In the genomic region with DNA sequence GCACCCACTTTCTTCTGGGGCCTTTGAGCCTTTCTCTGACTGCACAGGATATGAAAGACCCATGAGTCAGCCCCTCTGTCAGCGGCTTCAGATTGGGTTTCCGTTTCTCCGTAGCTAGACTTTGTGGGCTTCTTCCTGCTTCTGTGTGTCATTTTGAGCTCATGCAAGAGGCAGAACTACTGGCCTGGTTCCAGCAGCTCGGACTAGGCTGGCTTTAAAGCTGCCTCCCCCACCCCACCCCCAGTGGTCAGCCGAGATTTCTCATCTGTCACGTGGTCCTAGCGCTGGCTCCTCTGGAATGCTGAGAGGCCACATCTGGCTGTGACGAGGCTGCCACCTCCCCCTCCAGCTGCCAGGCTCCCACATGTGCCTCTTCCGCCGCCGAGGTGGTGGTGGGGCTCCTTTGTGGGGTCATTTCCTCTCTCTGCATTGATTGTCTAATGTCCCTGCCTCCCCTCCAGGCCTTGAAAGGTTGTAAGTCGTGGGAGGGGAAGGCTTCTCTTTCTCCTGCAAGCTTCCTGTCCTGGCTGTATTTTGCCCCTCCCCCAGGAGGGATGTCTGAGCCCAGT, we compare ENCODE assay signal across 7 mouse cellular contexts. TPM values are rescaled to one million over a fixed set of nuclear protein-coding genes. Genes with fewer than 3 reads are reported as not detected.
DNase-seq lines count a peak whose midpoint lies in the region; ATAC-seq lines count a peak whose summit lies in the region.

No protein-coding gene starts in this region.

- WGBS in limb, embryonic 12.5 days, result under 1% methylated on average over 12 of the region's 12 CpGs
- WGBS in midbrain, embryonic 13.5 days, result 1% methylated on average over 12 of the region's 12 CpGs

- no peaks in the 10 kb centered on the region for H3K27me3 ChIP-seq in limb, embryonic 12.5 days
- 0 out of 2 replicates have a peak, but pooled peaks cover 3% of the 10 kb centered on the region for H3K27me3 ChIP-seq in midbrain, embryonic 13.5 days

- H3K27ac ChIP-seq in limb, embryonic 12.5 days, result peak overlapping the region; percentile 95
- peak overlapping the region; percentile 86 for H3K27ac ChIP-seq in midbrain, embryonic 13.5 days

- H3K9me3 ChIP-seq in limb, embryonic 12.5 days, result no peaks in the 10 kb centered on the region
- no peaks in the 10 kb centered on the region for H3K9me3 ChIP-seq in midbrain, embryonic 13.5 days

- H3K36me3 ChIP-seq in limb, embryonic 12.5 days, result no peaks in the 10 kb centered on the region
- no peaks in the 10 kb centered on the region for H3K36me3 ChIP-seq in midbrain, embryonic 13.5 days

- no peak overlapping the region; the same call in 1 of the 2 replicates for H3K9ac ChIP-seq in limb, embryonic 12.5 days (replicated peaks)
- H3K9ac ChIP-seq in midbrain, embryonic 13.5 days (replicated peaks), result peak overlapping the region; percentile 37

- peak overlapping the region; percentile 18 for H3K4me3 ChIP-seq in limb, embryonic 12.5 days (replicated peaks)
- H3K4me3 ChIP-seq in midbrain, embryonic 13.5 days (replicated peaks), result peak overlapping the region; percentile 11; the same call in 1 of the 2 replicates

- peaks cover 85% of the 10 kb centered on the region for H3K4me1 ChIP-seq in limb, embryonic 12.5 days (replicated peaks)
- H3K4me1 ChIP-seq in midbrain, embryonic 13.5 days (replicated peaks), result peaks cover 66% of the 10 kb centered on the region

- peak; percentile 74 for DNase-seq in T-cell, adult 2 months (ENCODE audit: low spot score)
- peak; percentile 93 for DNase-seq in embryo, embryonic 10 days (ENCODE audit: low spot score)
- peak; percentile 92 for DNase-seq in gastrocnemius, postnatal 14 days
- DNase-seq in hindlimb bud, embryonic 11.5 days (ENCODE audit: extremely low spot score, low read depth, low spot score), result peak; percentile 81
- DNase-seq in spleen, adult 18-20 months, result peak; percentile 46 to 49

- peak overlapping the region; percentile 53 for H3K4me2 ChIP-seq in limb, embryonic 12.5 days
- peak overlapping the region; percentile 48 for H3K4me2 ChIP-seq in midbrain, embryonic 13.5 days (replicated peaks)

- ATAC-seq in limb, embryonic 12.5 days (ENCODE audit: insufficient number of reproducible peaks, insufficient read depth, low FRiP score, low TSS enrichment, low read depth), result peak; percentile 72
- ATAC-seq in midbrain, embryonic 13.5 days, result peak; percentile 29

- intact Hi-C loops in gastrocnemius, postnatal 14 days (cut with DNase I; ENCODE audit: low total_unique reads), result no loop called here

RNA-seq across cellular contexts. Expression of a gene that starts 4.0 kb away (rescaled TPM):
- total RNA-seq in gastrocnemius, postnatal 14 days (2021), result not detected
- polyA plus RNA-seq in limb, embryonic 12.5 days (2016; fragmentation: Nextera tagmentation; extraction: Ambion mirVana), result not detected in 2 replicates
- not detected in 2 replicates for polyA plus RNA-seq in midbrain, embryonic 13.5 days (2015; fragmentation: Nextera tagmentation; extraction: Ambion mirVana)

RNA-seq across cellular contexts. Expression of a gene that starts 23.6 kb away (rescaled TPM):
- total RNA-seq in gastrocnemius, postnatal 14 days (2021), result 10 to 100 TPM; 45.0 to 47.7 TPM
- 24.3 and 25.3 TPM in 2 replicates for polyA plus RNA-seq in limb, embryonic 12.5 days (2016; fragmentation: Nextera tagmentation; extraction: Ambion mirVana)
- 18.0 and 20.0 TPM in 2 replicates for polyA plus RNA-seq in midbrain, embryonic 13.5 days (2015; fragmentation: Nextera tagmentation; extraction: Ambion mirVana)

RNA-seq across cellular contexts. Expression of a gene that starts 54.3 kb away (rescaled TPM):
- not detected for total RNA-seq in gastrocnemius, postnatal 14 days (2021)
- not detected in 2 replicates for polyA plus RNA-seq in limb, embryonic 12.5 days (2016; fragmentation: Nextera tagmentation; extraction: Ambion mirVana)
- polyA plus RNA-seq in midbrain, embryonic 13.5 days (2015; fragmentation: Nextera tagmentation; extraction: Ambion mirVana), result not detected in 2 replicates

Comparison
In these comparisons a context has a peak if more than half of its experiments do, and no peak if none do; other contexts are left out.
1. Peak in every context shown above with its lines: DNase-seq, ATAC-seq, H3K4me3 ChIP-seq and H3K27ac ChIP-seq.